Mouse (Mus musculus) forebrain, postnatal 0 days (tissue): ENCODE results near the gene Clspn. TPM values are rescaled to one million over a fixed set of nuclear protein-coding genes. Genes with fewer than 3 reads are reported as not detected.

Experiments used
- ATAC-seq: fragments of 200-750 bp; cut with Nextera tagmentation; 2 replicates; pipeline ENCODE4 v1.8.0; 2017; ENCODE audit warnings: mild to moderate bottlenecking, moderate library complexity
- DNase-seq: peaks from one replicate; pipeline ENCODE4 v3.0.0-alpha.2; 2015
- H3K27ac ChIP-seq: fragments of 300-500 bp; sonication (generic); 2 replicates; pipeline ENCODE4 v1.5.1; 2014; ENCODE audit warnings: low read depth, mild to moderate bottlenecking, antibody characterized with exemption, low read length, moderate library complexity, mixed read lengths
- H3K27me3 ChIP-seq: fragments of 300-500 bp; sonication (generic); 2 replicates; pipeline ENCODE4 v1.6.1; 2014; ENCODE audit warnings: mild to moderate bottlenecking, low read length, mixed read lengths; ENCODE audit not compliant: insufficient read depth
- H3K36me3 ChIP-seq: fragments of 300-500 bp; sonication (generic); 2 replicates; pipeline ENCODE4 v1.6.1; 2014; ENCODE audit warnings: mild to moderate bottlenecking, moderate library complexity; ENCODE audit not compliant: insufficient read depth
- H3K4me1 ChIP-seq: fragments of 300-500 bp; sonication (generic); 2 replicates; pipeline ENCODE4 v1.6.1; 2014; ENCODE audit warnings: antibody characterized with exemption; ENCODE audit not compliant: insufficient read depth
- H3K4me2 ChIP-seq: fragments of 300-500 bp; sonication (generic); 2 replicates; pipeline ENCODE4 v1.6.1; 2014; ENCODE audit warnings: low read depth, mild to moderate bottlenecking, moderate library complexity
- H3K4me3 ChIP-seq: fragments of 300-500 bp; sonication (generic); 2 replicates; pipeline ENCODE4 v1.5.1; 2014; ENCODE audit warnings: low read depth, low read length, mixed read lengths
- H3K9ac ChIP-seq: fragments of 300-500 bp; sonication (generic); 2 replicates; pipeline ENCODE4 v1.6.1; 2014; ENCODE audit warnings: mild to moderate bottlenecking
- H3K9me3 ChIP-seq: fragments of 300-500 bp; sonication (generic); 2 replicates; pipeline ENCODE4 v1.6.1; 2016; ENCODE audit warnings: low read length
- CTCF ChIP-seq: sonication (generic); IDR thresholded peaks from 2 replicates; pipeline ENCODE4 v1.5.1; 2016; ENCODE audit warnings: antibody characterized with exemption, control low read depth, low read depth
- WGBS: fragments of 180-500 bp; shearing (Covaris S2); extraction: QIAGEN DNeasy Blood & Tissue Kit; methylation state at CpG from one replicate; pipeline ENCODE4 v1.1.7; 2014; 5-methylcytosine and 5-hydroxymethylcytosine counted together
- polyA plus RNA-seq: library from polyadenylated mRNA; unstranded; fragments of >200 nt; fragmentation: Nextera tagmentation; extraction: Ambion mirVana; gene quantifications from 2 replicates; pipeline ENCODE4 v1.2.1, GENCODE M21; 2015
- total RNA-seq: library from RNA; depleted of rRNA; stranded (reverse); fragments of >200 nt; gene quantifications from 2 replicates; pipeline ENCODE4 v1.2.3, GENCODE M21; 2014; rRNA removed

Gene Clspn
- total RNA-seq = 3.5 and 4.2 TPM in 2 replicates
- 2.3 and 3.0 TPM in 2 replicates for polyA plus RNA-seq

DNA sequence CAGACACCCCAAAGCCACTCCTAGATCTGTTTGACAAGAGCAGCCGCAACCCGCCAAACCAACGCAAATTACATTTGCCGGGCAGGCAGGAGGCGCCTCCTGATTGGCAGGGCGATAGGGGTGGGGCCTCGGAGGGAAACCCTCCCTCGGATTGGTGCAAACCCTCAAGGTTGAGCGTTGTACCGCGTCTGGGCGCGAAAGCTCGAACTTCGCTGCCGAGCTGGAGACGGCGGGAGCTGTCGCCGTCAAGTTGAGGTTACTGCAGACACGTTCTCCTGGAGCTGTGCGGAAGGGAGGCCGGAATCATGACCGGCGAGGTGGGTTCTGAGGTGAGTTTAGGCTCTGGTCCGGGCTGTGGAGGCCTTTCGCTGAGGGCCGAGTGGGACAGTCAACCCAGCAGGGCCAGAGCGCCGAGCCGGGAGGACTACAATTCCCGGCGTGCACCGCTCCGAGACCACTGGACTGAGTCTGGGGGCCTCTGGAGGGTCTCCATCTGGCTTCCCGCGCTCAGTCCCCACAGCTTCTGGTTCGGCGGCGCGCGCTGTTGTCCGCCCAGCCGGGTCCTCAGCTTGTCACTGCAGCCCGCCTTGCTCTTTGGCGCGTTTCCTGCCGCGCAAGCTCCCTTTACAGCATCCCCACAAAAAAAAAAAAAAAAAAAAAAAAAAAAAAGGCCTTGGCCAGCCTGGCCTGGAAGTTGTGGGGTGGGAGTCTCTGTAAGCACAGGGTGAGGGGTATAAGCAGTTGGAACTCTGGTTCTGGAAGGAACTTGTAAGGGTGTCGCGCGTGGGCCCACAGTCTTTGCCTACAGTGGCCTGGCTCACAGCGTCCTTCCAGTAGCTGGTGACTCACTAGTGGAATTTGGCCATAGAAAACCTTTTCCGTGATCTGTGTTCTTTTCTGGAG, at the start of gene Clspn:
Gene Clspn (plus strand): TSS at position 127 of the 903 bp plus-strand sequence.
- H3K27me3 ChIP-seq = no peaks in the 10 kb centered on the region
- no peak for TF ChIP-seq CTCF
- DNase-seq (peak; percentile 90), ATAC-seq (peak; percentile 99)
- H3K36me3 ChIP-seq = no peaks in the 10 kb centered on the region
- no peaks in the 10 kb centered on the region for H3K4me1 ChIP-seq
- H3K9ac ChIP-seq = peak within 1 kb of the TSS; percentile 31; the same call in 1 of the 2 replicates
- no peaks in the 10 kb centered on the region for H3K9me3 ChIP-seq
- WGBS = under 1% methylated on average over 54 of the region's 54 CpGs
- peak within 1 kb of the TSS; percentile 65 for H3K4me3 ChIP-seq
- peak within 1 kb of the TSS; percentile 86 for H3K4me2 ChIP-seq
- no peak within 1 kb of the TSS for H3K27ac ChIP-seq

DNA sequence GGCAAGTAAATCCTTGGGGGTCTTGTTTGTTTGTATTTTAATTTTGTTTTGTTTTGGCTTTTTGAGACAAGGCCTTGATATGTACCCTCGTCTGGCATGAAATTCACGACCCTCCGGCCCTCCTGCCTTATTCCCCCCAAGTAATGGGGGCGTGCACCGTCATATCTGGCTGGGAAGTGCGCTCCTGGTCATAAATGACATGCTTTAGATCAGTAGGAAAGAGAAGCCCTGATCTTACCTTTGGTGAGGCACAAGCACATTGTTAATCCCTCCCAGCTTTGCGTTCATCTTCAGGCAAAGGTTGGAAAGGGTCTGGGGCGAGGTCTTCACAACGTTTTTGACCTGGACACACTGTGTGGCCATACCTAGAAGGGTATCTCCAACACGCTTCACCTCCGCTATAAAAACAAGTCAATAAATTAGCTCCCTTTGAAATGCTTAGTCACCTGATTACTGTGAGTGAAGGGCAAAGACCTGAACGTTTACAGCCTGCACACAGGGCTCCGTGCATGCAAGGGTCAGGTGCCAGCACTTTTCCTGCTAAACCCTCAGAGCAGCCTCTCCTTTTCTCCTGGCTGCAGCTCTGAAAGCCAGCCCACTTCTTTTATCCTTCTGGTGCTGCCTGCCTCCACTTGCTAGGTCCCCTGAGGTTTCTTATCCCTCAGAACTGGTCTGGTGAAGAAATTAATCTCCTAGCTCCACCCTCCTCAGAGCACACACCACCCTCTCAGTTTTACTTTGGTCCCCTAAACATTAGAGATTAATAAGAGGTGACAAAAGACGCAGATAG, 48.4 kb upstream of the Clspn start:
- no peak for DNase-seq
- ATAC-seq = no peak
- peaks cover 63% of the 10 kb centered on the region for H3K36me3 ChIP-seq
- no peaks in the 10 kb centered on the region for H3K4me1 ChIP-seq
- H3K4me3 ChIP-seq = no peak overlapping the region
- no peaks in the 10 kb centered on the region for H3K9me3 ChIP-seq
- H3K27ac ChIP-seq = no peak overlapping the region
- 79% methylated on average over 14 of the region's 14 CpGs for WGBS
- no peak overlapping the region for H3K4me2 ChIP-seq
- no peak overlapping the region for H3K9ac ChIP-seq
- no peak for TF ChIP-seq CTCF
- H3K27me3 ChIP-seq = no peaks in the 10 kb centered on the region

GRCm38 (mm10) chr4:126509072-126509471, 47.7 kb upstream of the Clspn start:
- ATAC-seq (no peak), DNase-seq (no peak)
- no peak overlapping the region for H3K9ac ChIP-seq
- no peak for TF ChIP-seq CTCF
- peaks cover 60% of the 10 kb centered on the region for H3K36me3 ChIP-seq
- 95% methylated on average over 2 of the region's 2 CpGs for WGBS
- H3K27ac ChIP-seq = no peak overlapping the region
- no peak overlapping the region for H3K4me2 ChIP-seq
- no peak overlapping the region for H3K4me3 ChIP-seq
- no peaks in the 10 kb centered on the region for H3K27me3 ChIP-seq
- H3K4me1 ChIP-seq = no peaks in the 10 kb centered on the region
- no peaks in the 10 kb centered on the region for H3K9me3 ChIP-seq

GRCm38 (mm10) chr4:126511013-126511412, 45.7 kb upstream of the Clspn start:
- no peak for ATAC-seq
- H3K27me3 ChIP-seq = no peaks in the 10 kb centered on the region
- 86% methylated on average over 5 of the region's 5 CpGs for WGBS
- no peaks in the 10 kb centered on the region for H3K9me3 ChIP-seq
- H3K27ac ChIP-seq = no peak overlapping the region
- no peaks in the 10 kb centered on the region for H3K4me1 ChIP-seq
- TF ChIP-seq CTCF = no peak
- H3K9ac ChIP-seq = no peak overlapping the region
- H3K36me3 ChIP-seq = peaks cover 66% of the 10 kb centered on the region
- DNase-seq = no peak
- no peak overlapping the region for H3K4me3 ChIP-seq
- no peak overlapping the region for H3K4me2 ChIP-seq

DNA sequence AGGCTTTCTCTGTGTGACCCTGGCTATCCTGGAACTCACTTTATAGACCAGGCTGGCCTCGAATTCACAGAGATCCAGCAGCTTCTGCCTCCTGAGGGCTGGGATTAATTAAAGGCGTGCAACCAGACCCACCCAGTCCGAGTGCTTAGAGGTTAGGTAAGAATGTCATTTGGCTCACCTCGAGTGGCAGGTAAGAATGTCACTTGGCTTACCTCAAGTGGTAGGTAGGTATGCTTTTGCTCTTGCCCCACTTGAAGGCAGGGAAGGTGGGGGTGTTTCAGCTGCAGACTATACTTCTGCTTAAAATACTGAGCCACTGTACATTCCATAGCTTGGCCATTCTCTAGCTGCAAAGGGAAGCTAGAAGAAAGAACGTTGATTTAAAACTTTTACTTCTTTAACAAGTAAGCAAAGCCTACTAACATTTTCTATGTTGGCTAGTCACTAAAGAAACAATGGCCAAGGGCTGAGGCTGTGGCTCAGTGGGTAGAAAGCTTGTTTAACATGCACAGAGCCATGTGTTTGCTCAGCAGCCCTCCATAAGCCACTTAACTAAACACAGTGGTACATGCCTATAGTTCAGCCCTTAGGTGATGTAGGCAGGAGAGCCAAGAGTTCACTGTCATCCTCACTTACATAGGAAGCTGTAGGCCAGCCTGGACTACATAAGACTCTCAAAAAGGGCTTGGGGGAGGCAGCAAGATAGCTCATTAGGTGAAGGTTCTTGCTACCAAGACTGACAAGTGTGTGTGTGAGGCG, 44.2 kb upstream of the Clspn start:
- H3K4me1 ChIP-seq = no peaks in the 10 kb centered on the region
- H3K9ac ChIP-seq = no peak overlapping the region
- no peak for ATAC-seq
- WGBS = 86% methylated on average over 6 of the region's 6 CpGs
- H3K27me3 ChIP-seq = no peaks in the 10 kb centered on the region
- H3K9me3 ChIP-seq = no peaks in the 10 kb centered on the region
- DNase-seq = no peak
- no peak overlapping the region for H3K4me3 ChIP-seq
- no peak for TF ChIP-seq CTCF
- H3K36me3 ChIP-seq = peaks cover 62% of the 10 kb centered on the region
- no peak overlapping the region for H3K4me2 ChIP-seq
- no peak overlapping the region for H3K27ac ChIP-seq

DNA sequence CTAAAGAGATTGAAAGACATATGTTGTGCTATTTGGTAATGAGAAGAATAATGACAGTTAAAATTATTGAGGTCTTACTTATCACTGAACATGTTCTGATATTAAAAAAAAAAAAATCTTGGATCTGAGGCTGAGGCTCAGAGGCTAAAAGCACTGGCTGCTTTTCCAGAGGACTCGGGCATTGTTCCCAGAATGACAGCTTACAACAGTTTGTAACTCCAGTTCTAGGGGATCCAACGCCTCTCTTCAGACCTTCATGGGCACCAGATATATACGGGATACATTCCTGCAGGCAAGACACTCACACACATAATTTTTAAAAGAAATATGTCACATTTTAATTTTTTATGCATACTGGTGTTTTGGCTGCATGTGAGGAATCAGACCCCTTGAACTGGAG, 30.6 kb upstream of the Clspn start:
- Histone ChIP-seq H3K9ac (no peak overlapping the region), H3K4me2 (no peak overlapping the region), H3K36me3 (0 out of 2 replicates have a peak, but pooled peaks cover 2% of the 10 kb centered on the region), H3K4me3 (no peak overlapping the region), H3K27me3 (no peaks in the 10 kb centered on the region), H3K27ac (no peak overlapping the region), H3K4me1 (no peaks in the 10 kb centered on the region), H3K9me3 (no peaks in the 10 kb centered on the region)
- DNase-seq (no peak), ATAC-seq (no peak)
- WGBS = 69% methylated on average over 3 of the region's 3 CpGs
- TF ChIP-seq CTCF = no peak
